Mouse (Mus musculus): ENCODE measurements around the gene Ppp1r12b.

DNA sequence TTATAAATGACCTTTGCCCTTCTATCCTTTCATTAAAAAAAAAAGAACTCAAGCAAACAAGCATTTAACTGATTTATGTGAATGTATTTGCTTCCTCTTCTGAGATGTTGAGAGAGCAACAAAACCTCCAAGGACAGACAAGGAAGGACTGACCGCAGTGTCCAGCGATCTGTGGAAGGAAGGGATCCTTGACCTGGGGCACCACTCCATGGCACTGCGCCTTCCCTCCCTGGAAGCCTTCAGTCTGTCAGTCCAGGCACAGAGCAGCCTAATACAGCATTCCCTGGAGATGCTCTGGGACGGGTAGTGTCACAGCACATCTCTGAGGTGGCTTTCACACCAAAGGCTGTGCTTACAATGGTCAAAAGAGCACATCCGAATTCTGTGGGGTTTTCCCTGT is 172.9 kb downstream of the Ppp1r12b start:
- TF ChIP-seq POLR2A (IDR thresholded peaks at IDR 0.05; ENCODE audit: borderline replicate concordance, insufficient read depth, low read length) (no peak), CTCF (IDR thresholded peaks at IDR 0.05; ENCODE audit: borderline replicate concordance, insufficient read depth, low read depth, low read length) (no peak)
